Mouse (Mus musculus) adrenal gland, postnatal 14 days (tissue): ENCODE measurements around the gene Tbx15. TPM values are rescaled to one million over a fixed set of nuclear protein-coding genes. Genes with fewer than 3 reads are reported as not detected.

ENCODE experiments used
- DNase-seq: peaks from one replicate; pipeline ENCODE4 v3.0.0; 2021; ENCODE audit warnings: mixed read lengths
- long read RNA-seq, 2 experiments: library from polyadenylated mRNA; stranded (forward); transcript quantifications; one replicate each; pipeline ENCODE4 v2.0.0; 2021
- total RNA-seq: library from RNA; stranded (reverse); gene quantifications from 2 replicates; pipeline ENCODE4 v1.2.3, GENCODE M21; 2021

The Tbx15 gene
- 0.19 and 0.44 TPM in 2 replicates for total RNA-seq
- long read RNA-seq, experiment 1 = 0 reads
- long read RNA-seq, experiment 2, partial matches to known transcripts = 0 of 1 reads
- long read RNA-seq, experiment 2, other reads (novel, unspliced or antisense) = 1 of 1 reads

GRCm38 (mm10) chr3:99240213-99240720 lies at the start of gene Tbx15:
Tbx15 (plus strand) TSS chr3:99240381.
- no peak for DNase-seq

GRCm38 (mm10) chr3:99193576-99193975 lies 46.6 kb upstream of the Tbx15 start:
- no peak for DNase-seq

GRCm38 (mm10) chr3:99203331-99203730 lies 36.9 kb upstream of the Tbx15 start:
- no peak for DNase-seq

- no peak for DNase-seq
These were observed 31.8 kb upstream of the Tbx15 start for GRCm38 (mm10) chr3:99208416-99208815.

- DNase-seq = no peak
These were observed 29.0 kb upstream of the Tbx15 start for GRCm38 (mm10) chr3:99211105-99211698.

- DNase-seq = no peak
These were observed 12.4 kb upstream of the Tbx15 start for GRCm38 (mm10) chr3:99227807-99228206.

- peak; percentile 66 for DNase-seq
These were observed 6.5 kb upstream of the Tbx15 start for GRCm38 (mm10) chr3:99233393-99234318.

GRCm38 (mm10) chr3:99234319-99234869 lies 5.8 kb upstream of the Tbx15 start:
- DNase-seq = no peak

GRCm38 (mm10) chr3:99235116-99235803 lies 4.9 kb upstream of the Tbx15 start:
- DNase-seq = no peak

GRCm38 (mm10) chr3:99235804-99236755 lies 4.1 kb upstream of the Tbx15 start:
- DNase-seq = no peak

- DNase-seq = no peak
These were observed 1.5 kb upstream of the Tbx15 start for GRCm38 (mm10) chr3:99238691-99239090.

GRCm38 (mm10) chr3:99239301-99240045 lies 708 bp upstream of the Tbx15 start:
- DNase-seq = no peak

GRCm38 (mm10) chr3:99240811-99241738 lies 894 bp downstream of the Tbx15 start:
- DNase-seq = no peak

GRCm38 (mm10) chr3:99242481-99242880 lies 2.3 kb downstream of the Tbx15 start:
- no peak for DNase-seq

- no peak for DNase-seq
These were observed 5.2 kb downstream of the Tbx15 start for GRCm38 (mm10) chr3:99245341-99245740.

- DNase-seq = no peak
These were observed 6.4 kb downstream of the Tbx15 start for GRCm38 (mm10) chr3:99246629-99247028.

GRCm38 (mm10) chr3:99247586-99247985 lies 7.4 kb downstream of the Tbx15 start:
- no peak for DNase-seq

- DNase-seq = no peak
These were observed 8.0 kb downstream of the Tbx15 start for GRCm38 (mm10) chr3:99247996-99248801.
